Mouse (Mus musculus): ENCODE measurements around the gene Prkca. TPM values are rescaled to one million over a fixed set of nuclear protein-coding genes. Genes with fewer than 3 reads are reported as not detected.

The Prkca gene
- polyA plus RNA-seq (2012; rRNA removed): 3.6 and 4.0 TPM in 2 replicates

DNA sequence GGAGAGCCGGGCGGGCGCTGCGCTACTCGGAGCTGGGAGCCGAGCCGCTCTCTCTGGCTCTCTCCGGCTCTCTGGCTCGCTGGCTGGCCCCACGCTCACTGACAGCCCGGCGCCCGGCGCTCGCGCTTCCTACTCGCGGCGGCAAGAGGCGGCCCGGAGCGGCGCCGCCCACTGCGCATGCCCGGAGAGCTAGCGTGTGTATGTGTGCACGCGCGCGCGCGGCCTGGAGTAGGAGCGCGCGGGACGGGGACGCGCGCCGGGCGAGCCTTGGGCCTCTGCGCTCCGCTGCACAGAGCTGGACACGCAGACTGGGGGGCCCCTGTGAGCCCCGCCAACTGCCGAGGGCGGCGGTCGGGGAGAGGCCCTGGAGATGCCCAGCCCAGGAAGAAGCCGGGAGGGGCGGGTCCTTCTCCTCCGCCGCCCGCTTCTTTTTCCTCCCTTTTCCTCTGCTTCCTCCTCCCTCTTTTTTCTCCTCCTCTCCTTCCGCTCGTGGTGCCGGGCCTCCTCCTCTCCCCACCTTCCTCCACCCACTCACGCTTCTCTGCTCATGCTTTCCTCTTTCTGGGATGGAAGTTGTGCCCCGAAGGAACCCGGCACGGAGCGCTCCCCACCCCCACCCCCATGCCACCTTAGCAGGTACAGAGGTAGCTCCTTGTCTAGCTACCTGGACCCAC lies at the start of gene Prkca:
Prkca (minus strand) TSS at position 140 of the 674 bp plus-strand sequence.

DNA sequence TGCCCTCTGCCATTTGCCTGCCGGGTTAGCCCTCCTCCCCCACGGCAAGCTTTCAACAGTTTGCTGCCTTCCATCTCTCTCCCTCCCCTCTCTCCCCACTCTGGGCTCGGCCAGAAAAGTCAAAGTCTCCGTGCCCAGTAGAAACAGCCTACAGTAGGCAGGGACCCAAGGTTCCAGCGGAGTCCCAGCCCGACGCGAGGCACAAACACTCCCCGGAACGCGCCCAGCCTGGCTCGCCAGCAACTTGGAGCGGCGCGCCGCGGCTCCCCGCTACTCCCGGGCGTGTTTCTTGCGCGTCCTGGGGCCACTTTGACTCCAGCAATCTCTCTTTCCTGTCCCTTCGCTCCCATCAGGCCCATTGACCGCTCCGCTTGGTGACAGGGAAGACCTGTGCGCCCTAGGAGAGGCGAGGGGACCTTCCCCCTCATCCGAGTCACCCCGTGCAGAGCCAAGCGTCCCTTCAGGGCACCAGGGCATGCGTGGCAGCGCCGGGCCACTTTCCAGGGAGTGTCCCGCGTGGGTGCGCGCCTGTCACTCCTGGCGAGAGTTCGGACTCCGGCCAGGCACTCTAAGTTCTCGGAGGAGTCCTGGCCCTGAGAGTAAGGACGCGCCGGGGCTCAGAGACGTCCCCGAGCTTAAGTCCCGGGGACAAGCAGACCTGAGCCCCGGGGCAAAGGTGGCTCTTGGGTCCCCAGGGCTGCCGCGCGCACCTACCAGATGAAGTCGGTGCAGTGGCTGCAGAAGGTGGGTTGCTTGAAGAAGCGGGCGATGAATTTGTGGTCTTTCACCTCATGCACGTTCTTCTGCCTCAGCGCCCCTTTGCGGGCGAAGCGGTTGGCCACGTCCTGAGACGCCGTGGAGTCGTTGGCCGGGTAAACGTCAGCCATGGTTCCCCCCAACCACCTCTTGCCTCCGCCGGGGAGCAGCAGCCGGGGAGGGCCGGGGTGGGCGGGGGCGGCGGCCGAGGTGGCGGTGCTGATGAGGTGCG lies 653 bp downstream of the Prkca start, which contains the start of gene Apoh:
Apoh (plus strand) TSS at position 574 of the 988 bp plus-strand sequence.

DNA sequence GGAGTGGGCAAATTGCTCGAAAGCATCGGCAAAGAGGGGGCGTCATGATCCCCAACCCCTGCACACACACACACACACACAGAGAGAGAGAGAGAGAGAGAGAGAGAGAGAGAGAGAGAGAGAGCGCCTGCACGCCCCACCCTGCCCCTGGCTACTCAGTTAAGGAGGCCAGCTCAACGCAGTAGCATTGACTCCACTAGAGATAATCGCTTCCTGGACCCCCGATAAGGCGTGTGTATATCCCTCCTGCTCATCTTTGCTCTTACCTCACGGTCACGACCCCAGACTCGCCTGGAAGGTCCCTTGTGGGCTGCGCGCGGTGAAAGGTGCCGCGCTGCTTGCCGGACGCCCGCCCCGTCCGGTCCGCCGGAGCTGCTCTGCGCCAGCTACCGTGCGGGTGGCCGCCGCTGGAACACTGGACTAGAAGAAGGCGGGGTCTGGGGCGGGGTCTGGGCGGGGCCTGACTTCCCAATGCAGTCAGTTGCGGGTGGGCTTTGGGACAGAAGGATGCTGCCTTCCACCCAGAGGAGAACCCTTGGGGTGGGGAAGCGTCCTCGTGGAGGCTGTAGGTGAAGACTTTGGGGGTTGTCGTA lies 429.0 kb downstream of the Prkca start, which contains the start of gene Cacng5:
Cacng5 (minus strand) TSS at position 422 of the 593 bp plus-strand sequence.

Other genes starting within 250 kb of the Prkca start
- 255 and 288 TPM in 2 replicates for gene Apoh, start 574 bp downstream of the Prkca start, polyA plus RNA-seq (2012; rRNA removed)
- 0.65 and 0.87 TPM in 2 replicates for gene Cep112, start 81.3 kb upstream of the Prkca start, polyA plus RNA-seq (2012; rRNA removed)